Mouse (Mus musculus) thymus, postnatal 10 days (tissue): ENCODE results near the gene Pimreg.

Experiments
- DNase-seq, 2 experiments: peaks; one replicate each; pipeline ENCODE4 v3.0.0; 2021; ENCODE audit warnings: low spot score in 2 of 2

Gene Pimreg

GRCm38 (mm10) chr11:72029143-72029542, 12.7 kb upstream of the Pimreg start:
- no peak for DNase-seq

DNA sequence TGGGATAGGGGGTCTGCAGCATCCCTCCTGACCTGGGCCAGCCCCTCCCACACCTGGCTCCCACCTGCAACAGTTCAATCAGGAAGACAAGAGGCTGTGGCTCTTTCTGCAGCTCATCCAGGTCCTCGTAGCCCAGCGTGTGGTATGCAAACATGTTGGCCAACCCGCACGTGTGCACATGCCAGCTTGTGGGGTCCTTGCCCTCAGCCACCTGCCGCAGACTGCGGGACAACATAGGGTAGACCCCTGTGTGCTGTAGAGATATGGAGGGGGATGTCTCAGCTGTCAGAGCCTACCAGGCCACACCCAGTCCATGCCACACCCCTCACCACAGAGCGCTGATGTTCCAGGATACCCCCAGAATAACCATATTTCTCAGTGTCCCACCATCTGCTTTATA, 10.5 kb upstream of the Pimreg start:
- no peak for DNase-seq

GRCm38 (mm10) chr11:72032091-72032490, 9.7 kb upstream of the Pimreg start:
- no peak for DNase-seq

DNA sequence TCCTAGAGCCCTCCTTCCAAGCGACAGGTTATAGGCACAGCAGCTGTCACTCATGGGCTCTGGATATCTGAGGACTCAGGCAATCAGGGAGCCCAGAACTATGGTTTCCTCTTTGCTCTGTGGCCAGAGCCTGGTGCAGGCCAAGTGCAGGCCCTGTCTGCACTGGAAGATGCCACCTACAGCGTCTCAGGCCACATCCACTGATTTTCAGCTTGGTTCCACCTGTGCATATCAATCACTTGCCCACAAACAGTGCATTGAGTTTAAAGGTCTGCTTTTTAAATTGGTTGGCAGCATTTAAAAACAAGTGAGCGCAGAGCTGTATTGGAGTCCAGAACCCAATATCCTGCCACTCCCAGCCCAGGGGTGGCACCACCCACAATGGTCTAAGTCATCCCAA, 9.2 kb upstream of the Pimreg start:
- DNase-seq = no peak

DNA sequence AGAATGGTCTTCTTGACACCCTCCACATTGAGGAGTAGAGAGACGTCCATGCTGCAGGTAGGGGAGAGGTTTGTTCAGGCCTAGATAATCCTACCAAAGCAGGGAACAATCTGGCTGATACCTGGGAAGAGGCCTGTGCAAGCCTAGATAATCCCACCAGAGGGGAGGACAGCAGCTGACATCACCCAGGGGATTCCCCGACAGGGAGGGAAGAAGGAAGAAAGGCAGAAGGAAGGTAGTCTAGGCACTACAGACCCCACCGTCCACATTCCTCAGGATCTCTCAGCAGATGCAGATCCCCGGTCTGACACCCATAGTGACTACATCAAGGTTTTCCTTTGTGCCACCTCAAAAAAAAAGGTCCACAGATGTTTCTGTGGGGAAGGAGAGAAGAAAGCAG, 4.4 kb upstream of the Pimreg start, which contains the start of gene Aipl1:
TSS of gene Aipl1 (minus strand) at position 101 of the 400 bp plus-strand sequence.
- DNase-seq = no peak

- DNase-seq = peak; percentile 40 to 76
Measured at GRCm38 (mm10) chr11:72037996-72038395, 3.8 kb upstream of the Pimreg start.

DNA sequence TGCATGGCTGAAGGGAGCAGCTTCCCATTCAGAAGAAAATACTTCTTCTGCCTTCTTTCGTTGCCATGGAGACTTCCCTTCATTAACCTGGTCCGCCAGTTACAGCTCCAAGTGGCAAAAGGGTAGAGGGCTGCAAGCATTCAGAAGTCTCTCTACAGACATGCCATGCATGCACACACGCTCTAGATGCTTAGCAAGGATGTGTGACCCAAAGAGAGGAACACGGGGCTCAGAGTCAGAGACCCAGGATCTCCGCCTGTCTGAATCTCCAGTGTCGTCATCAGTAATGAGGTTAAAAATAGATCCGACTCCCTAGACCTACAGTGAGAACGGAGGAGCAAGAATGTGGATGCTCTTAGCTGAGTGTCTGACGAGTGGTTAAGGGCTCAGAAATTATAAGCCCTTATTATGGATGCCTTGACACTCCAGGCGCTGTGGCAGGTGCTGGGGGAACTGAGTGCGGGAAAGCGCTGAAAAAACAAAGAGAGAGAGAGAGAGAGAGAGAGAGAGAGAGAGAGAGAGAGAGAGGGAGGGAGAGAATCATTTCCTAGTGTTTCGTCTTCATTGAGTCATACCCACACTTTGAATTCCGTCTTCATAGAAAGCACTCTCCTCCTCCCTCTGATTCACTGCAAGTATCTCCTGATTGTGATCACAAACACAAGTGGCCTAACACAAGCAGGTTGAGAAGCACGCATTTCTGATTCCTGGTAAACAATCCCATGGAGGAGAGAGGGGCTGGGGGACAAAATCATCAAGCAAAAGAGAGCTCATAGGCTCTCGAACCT, 2.0 kb upstream of the Pimreg start:
- DNase-seq = no peak

GRCm38 (mm10) chr11:72041290-72041767, 503 bp upstream of the Pimreg start:
- no peak for DNase-seq

DNA sequence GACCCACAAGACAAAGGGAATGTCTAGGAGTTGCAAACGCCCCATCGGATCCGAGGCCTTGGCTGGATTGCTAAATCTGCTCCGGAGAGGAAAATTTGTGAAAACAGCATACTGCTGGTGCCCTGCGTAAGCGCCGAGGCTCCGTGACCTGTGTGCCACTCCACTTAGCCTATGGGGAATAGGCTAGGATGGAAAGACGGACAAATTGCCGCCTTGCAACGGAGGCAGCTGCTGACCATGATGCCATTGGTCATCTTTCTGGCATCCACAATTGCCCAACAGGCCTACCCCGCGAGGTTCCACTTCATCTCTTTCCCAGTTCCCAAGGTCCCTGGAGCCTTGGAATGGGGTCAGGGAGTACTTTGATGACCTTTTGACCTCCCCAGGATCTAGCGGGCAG, 799 bp downstream of the Pimreg start:
- no peak for DNase-seq

DNA sequence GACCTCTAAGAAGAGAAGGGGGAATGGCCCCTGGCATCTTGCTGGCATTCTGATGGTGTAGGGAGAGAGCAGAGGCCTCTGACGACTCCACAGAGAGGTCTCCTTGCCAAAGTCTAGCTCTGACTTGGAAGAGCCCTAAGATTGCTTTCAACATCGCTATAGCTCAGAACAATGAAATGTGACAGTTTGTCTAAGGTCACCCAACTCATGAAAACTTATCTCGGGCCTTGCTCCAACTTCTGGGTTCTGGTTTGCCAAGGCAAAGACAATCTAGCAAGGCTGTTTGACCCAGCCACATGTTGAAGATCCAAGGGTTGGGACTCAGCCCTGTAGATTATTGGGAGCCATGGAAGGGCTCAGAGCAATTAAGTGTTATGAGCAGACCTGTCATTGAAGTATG, 2.4 kb downstream of the Pimreg start:
- no peak for DNase-seq

DNA sequence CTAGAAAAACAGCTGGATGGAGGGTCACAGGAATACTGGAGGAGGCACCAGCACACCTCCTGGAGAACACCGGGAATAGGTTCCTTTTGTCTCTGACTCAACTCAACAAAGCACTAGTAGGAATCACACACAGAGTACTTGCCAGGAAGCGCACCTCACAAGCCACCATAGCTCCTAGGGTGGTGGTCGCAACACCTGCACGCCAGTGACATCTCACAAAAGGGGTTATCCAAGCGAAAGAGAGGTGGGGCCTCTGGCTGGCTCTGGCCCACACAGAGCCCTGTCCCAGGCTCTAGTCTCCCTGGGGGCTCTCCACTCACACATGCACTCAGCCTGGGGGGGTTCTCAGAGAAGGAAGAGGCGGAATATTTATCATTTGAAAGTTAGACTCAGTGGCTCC, 6.9 kb downstream of the Pimreg start:
- no peak for DNase-seq

- DNase-seq = no peak
Measured at GRCm38 (mm10) chr11:72049171-72049759, 7.4 kb downstream of the Pimreg start.

- DNase-seq = no peak
Measured at GRCm38 (mm10) chr11:72050168-72050894, 8.5 kb downstream of the Pimreg start.

GRCm38 (mm10) chr11:72050895-72051858, 9.3 kb downstream of the Pimreg start:
- no peak for DNase-seq

- no peak for DNase-seq
Measured at GRCm38 (mm10) chr11:72052221-72052620, 10.4 kb downstream of the Pimreg start.

DNA sequence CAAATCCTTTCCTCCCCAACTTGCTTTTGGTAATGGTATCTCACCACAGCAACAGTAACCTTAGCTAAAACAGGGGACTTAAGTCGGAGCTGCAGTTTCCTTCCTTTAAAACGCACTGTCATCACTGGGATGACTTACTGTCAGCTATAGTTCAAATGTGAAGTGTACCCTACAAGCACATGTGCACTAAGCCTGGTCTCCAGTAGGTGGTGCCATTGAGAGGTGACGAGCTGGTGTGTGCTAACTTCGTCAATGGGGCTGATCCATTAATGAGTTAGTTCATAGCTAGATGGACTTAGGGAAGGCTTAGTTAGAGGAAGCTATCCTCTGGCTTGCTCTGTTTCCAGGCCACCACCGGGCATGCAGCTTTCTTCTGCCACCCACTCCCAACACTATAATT, 10.8 kb downstream of the Pimreg start:
- peak; percentile 47 to 72 for DNase-seq

GRCm38 (mm10) chr11:72055176-72055575, 13.3 kb downstream of the Pimreg start:
- no peak for DNase-seq

DNA sequence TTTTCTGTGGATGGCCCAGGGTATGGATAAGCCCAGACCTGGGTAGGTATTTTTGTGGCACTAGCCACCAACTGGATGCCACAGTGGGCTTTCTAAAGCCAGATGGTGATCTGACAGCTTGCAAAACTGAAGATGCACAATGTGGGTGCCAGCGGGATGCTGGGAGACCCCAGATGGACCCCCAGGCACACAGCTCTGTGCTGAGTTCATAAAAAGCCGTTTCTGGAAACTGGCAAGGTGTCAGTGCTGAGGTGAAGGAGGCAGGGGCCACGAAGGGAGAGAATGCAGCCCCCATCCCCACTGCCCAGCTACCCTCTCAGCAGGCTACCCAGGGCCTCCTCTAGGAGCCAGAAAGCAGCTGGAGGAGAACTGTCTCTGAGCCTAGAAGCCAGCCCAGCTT, 15.3 kb downstream of the Pimreg start:
- DNase-seq = no peak

- no peak for DNase-seq
Measured at GRCm38 (mm10) chr11:72060416-72060815, 18.6 kb downstream of the Pimreg start.

- no peak for DNase-seq
Measured at GRCm38 (mm10) chr11:72061093-72061620, 19.3 kb downstream of the Pimreg start.

- no peak for DNase-seq
Measured at GRCm38 (mm10) chr11:72064414-72064813, 22.6 kb downstream of the Pimreg start.
